Mouse (Mus musculus): ENCODE results near the gene Nfasc. TPM values are rescaled to one million over a fixed set of nuclear protein-coding genes. Genes with fewer than 3 reads are reported as not detected.

The Nfasc gene
- total RNA-seq, 4 experiments from 2014 or later: 143 to 162 (median 145) TPM

- DNase-seq (ENCODE audit: low spot score in 2 of 2): peak in 1 of 2 experiments; percentile 83
Observed at GRCm38 (mm10) chr1:132542762-132543306, 198.8 kb downstream of the Nfasc start, which contains the start of gene Cntn2. Cntn2 (minus strand) TSS chr1:132543256.

GRCm38 (mm10) chr1:132541824-132542599 lies 199.6 kb downstream of the Nfasc start:
- no peak for DNase-seq (ENCODE audit: low spot score in 2 of 2)

- no peak for DNase-seq (ENCODE audit: low spot score in 2 of 2)
Observed at GRCm38 (mm10) chr1:132541171-132541823, 200.3 kb downstream of the Nfasc start.

- DNase-seq (ENCODE audit: low spot score in 2 of 2): no peak
Observed at GRCm38 (mm10) chr1:132540701-132541100, 200.9 kb downstream of the Nfasc start.

- DNase-seq (ENCODE audit: low spot score in 2 of 2): peak in 1 of 2 experiments; percentile 74
Observed at GRCm38 (mm10) chr1:132537736-132538135, 203.9 kb downstream of the Nfasc start.

- DNase-seq (ENCODE audit: low spot score in 2 of 2): no peak
Observed at GRCm38 (mm10) chr1:132536416-132536815, 205.2 kb downstream of the Nfasc start.

- DNase-seq (ENCODE audit: low spot score in 2 of 2): no peak
Observed at GRCm38 (mm10) chr1:132535541-132535940, 206.1 kb downstream of the Nfasc start.

GRCm38 (mm10) chr1:132533840-132534239 lies 207.8 kb downstream of the Nfasc start:
- DNase-seq (ENCODE audit: low spot score in 2 of 2): no peak

GRCm38 (mm10) chr1:132532521-132532920 lies 209.1 kb downstream of the Nfasc start:
- DNase-seq (ENCODE audit: low spot score in 2 of 2): no peak

- DNase-seq (ENCODE audit: low spot score in 2 of 2): no peak
Observed at GRCm38 (mm10) chr1:132530631-132531191, 210.9 kb downstream of the Nfasc start.

- no peak for DNase-seq (ENCODE audit: low spot score in 2 of 2)
Observed at GRCm38 (mm10) chr1:132528647-132529334, 212.8 kb downstream of the Nfasc start.

GRCm38 (mm10) chr1:132528071-132528470 lies 213.5 kb downstream of the Nfasc start:
- DNase-seq (ENCODE audit: low spot score in 2 of 2): no peak

- no peak for DNase-seq (ENCODE audit: low spot score in 2 of 2)
Observed at GRCm38 (mm10) chr1:132525832-132526231, 215.8 kb downstream of the Nfasc start.

GRCm38 (mm10) chr1:132523920-132524319 lies 217.7 kb downstream of the Nfasc start:
- DNase-seq (ENCODE audit: low spot score in 2 of 2): no peak

GRCm38 (mm10) chr1:132523048-132523447 lies 218.5 kb downstream of the Nfasc start:
- no peak for DNase-seq (ENCODE audit: low spot score in 2 of 2)

GRCm38 (mm10) chr1:132520764-132521163 lies 220.8 kb downstream of the Nfasc start:
- DNase-seq (ENCODE audit: low spot score in 2 of 2): no peak

GRCm38 (mm10) chr1:132519734-132520133 lies 221.9 kb downstream of the Nfasc start:
- DNase-seq (ENCODE audit: low spot score in 2 of 2): no peak

GRCm38 (mm10) chr1:132518621-132519020 lies 223.0 kb downstream of the Nfasc start:
- no peak for DNase-seq (ENCODE audit: low spot score in 2 of 2)

GRCm38 (mm10) chr1:132516776-132517175 lies 224.8 kb downstream of the Nfasc start:
- DNase-seq (ENCODE audit: low spot score in 2 of 2): no peak

- no peak for DNase-seq (ENCODE audit: low spot score in 2 of 2)
Observed at GRCm38 (mm10) chr1:132515339-132515738, 226.3 kb downstream of the Nfasc start.
